21 mouse cellular contexts compared by ENCODE assay signal in genomic region chr19:58817398-58817797, GRCm38 (mm10). TPM values are rescaled to one million over a fixed set of nuclear protein-coding genes. Genes with fewer than 3 reads are reported as not detected.
DNase-seq lines count a peak whose midpoint lies in the region; ATAC-seq and TF ChIP-seq lines count a peak whose summit lies in the region.
"Had no signal": no experiment of that assay in that cellular context is flagged by ENCODE, and none has a peak within 500 bp of the region (broad histone marks: within the 10 kb centered on the region; RNA-seq: fewer than 3 reads in every experiment).

No protein-coding gene starts in this region.

- no peaks in the 10 kb centered on the region for H3K27me3 ChIP-seq in heart, embryonic 10.5 days (ENCODE audit: insufficient read depth, poor library complexity, severe bottlenecking)
- H3K27me3 ChIP-seq in kidney, embryonic 15.5 days: no peaks in the 10 kb centered on the region
- H3K27me3 ChIP-seq in kidney, embryonic 14.5 days (ENCODE audit: control insufficient read depth, insufficient read depth, low read length): no peaks in the 10 kb centered on the region
- H3K27me3 ChIP-seq: forebrain, embryonic 13.5 days; hindbrain, embryonic 15.5 days had no signal

- peak overlapping the region; percentile 13; the same call in 1 of the 2 replicates for H3K27ac ChIP-seq in heart, embryonic 10.5 days
- 0 out of 2 replicates have a peak overlapping the region, but pooled peaks have one; percentile 48 for H3K27ac ChIP-seq in kidney, embryonic 15.5 days
- no peak overlapping the region for H3K27ac ChIP-seq in kidney, embryonic 14.5 days (ENCODE audit: low read depth, low read length)
- H3K27ac ChIP-seq in left cerebral cortex, adult 2 months: peak overlapping the region; percentile 78
- H3K27ac ChIP-seq: embryonic facial prominence, embryonic 10.5 days; forebrain, embryonic 13.5 days; hindbrain, embryonic 15.5 days had no signal

- no peak for TF ChIP-seq CTCF in left cerebral cortex, adult 2 months (IDR thresholded peaks at IDR 0.05)

- no peaks in the 10 kb centered on the region for H3K9me3 ChIP-seq in heart, embryonic 10.5 days
- H3K9me3 ChIP-seq in kidney, embryonic 15.5 days (replicated peaks): no peaks in the 10 kb centered on the region
- H3K9me3 ChIP-seq in kidney, embryonic 14.5 days (ENCODE audit: control insufficient read depth, low read length): no peaks in the 10 kb centered on the region
- H3K9me3 ChIP-seq: embryonic facial prominence, embryonic 10.5 days; forebrain, embryonic 13.5 days; hindbrain, embryonic 15.5 days had no signal

- no peak for DNase-seq in heart, embryonic 10.5 days (ENCODE audit: low spot score)
- DNase-seq in heart, adult 9 months (ENCODE audit: low spot score in 2 of 2): no peak
- no peak for DNase-seq in left cerebral cortex, adult 2 months (ENCODE audit: extremely low spot score in 1 of 2, low spot score in 2 of 2)
- no peak for DNase-seq in left cerebral cortex, postnatal 4 days
- DNase-seq: adrenal gland, adult 2 months; adrenal gland, postnatal 25 days; cerebellum, adult 2 months; cerebellum, postnatal 10 days; forebrain, postnatal 0 days; gastrocnemius, postnatal 36 days had no signal

- no peak overlapping the region for H3K9ac ChIP-seq in kidney, embryonic 15.5 days
- H3K9ac ChIP-seq in kidney, embryonic 14.5 days (ENCODE audit: low read depth, low read length): no peak overlapping the region
- H3K9ac ChIP-seq: forebrain, embryonic 13.5 days; forebrain, postnatal 0 days; hindbrain, embryonic 15.5 days had no signal

- no peak overlapping the region for H3K4me3 ChIP-seq in heart, embryonic 10.5 days
- H3K4me3 ChIP-seq in kidney, embryonic 15.5 days (replicated peaks): no peak overlapping the region
- H3K4me3 ChIP-seq in kidney, embryonic 14.5 days (ENCODE audit: low read length): no peak overlapping the region
- no peak overlapping the region for H3K4me3 ChIP-seq in left cerebral cortex, adult 2 months
- H3K4me3 ChIP-seq: embryonic facial prominence, embryonic 10.5 days; forebrain, embryonic 13.5 days; hindbrain, embryonic 15.5 days had no signal

- no peak overlapping the region for H3K4me2 ChIP-seq in kidney, embryonic 15.5 days
- H3K4me2 ChIP-seq in kidney, embryonic 14.5 days (replicated peaks; ENCODE audit: low read depth, low read length): no peak overlapping the region
- H3K4me2 ChIP-seq: forebrain, embryonic 13.5 days; hindbrain, embryonic 15.5 days had no signal

- intact Hi-C loops in left cerebral cortex, adult 2 months (cut with DNase I): loop anchor here (5.0 kb wide), 1 partner anchor 40 kb away; no protein-coding TSS in a partner anchor
- intact Hi-C loops in left cerebral cortex, postnatal 4 days (cut with DNase I): no loop called here

- WGBS in heart, embryonic 10.5 days: 80% methylated on average over 11 of the region's 11 CpGs
- WGBS in kidney, embryonic 15.5 days: 82% methylated on average over 11 of the region's 11 CpGs
- 86% methylated on average over 11 of the region's 11 CpGs for WGBS in kidney, embryonic 14.5 days

- H3K4me1 ChIP-seq in heart, embryonic 10.5 days: peaks cover 24% of the 10 kb centered on the region
- H3K4me1 ChIP-seq in kidney, embryonic 15.5 days: peaks cover 32% of the 10 kb centered on the region
- H3K4me1 ChIP-seq in kidney, embryonic 14.5 days (ENCODE audit: control insufficient read depth, insufficient read depth, low read length): peaks cover 8% of the 10 kb centered on the region; the same call in 1 of the 2 replicates
- H3K4me1 ChIP-seq: forebrain, embryonic 13.5 days had no signal

- no peak for ATAC-seq in kidney, embryonic 15.5 days (replicated peaks; ENCODE audit: low FRiP score)
- ATAC-seq in kidney, embryonic 14.5 days (ENCODE audit: low FRiP score, low TSS enrichment): no peak
- ATAC-seq: forebrain, embryonic 13.5 days; forebrain, postnatal 0 days had no signal

- peaks cover 7% of the 10 kb centered on the region; the same call in 1 of the 2 replicates for H3K36me3 ChIP-seq in heart, embryonic 10.5 days
- H3K36me3 ChIP-seq in kidney, embryonic 15.5 days: no peaks in the 10 kb centered on the region
- no peaks in the 10 kb centered on the region for H3K36me3 ChIP-seq in kidney, embryonic 14.5 days (ENCODE audit: control insufficient read depth, insufficient read depth, low read length)
- H3K36me3 ChIP-seq: embryonic facial prominence, embryonic 10.5 days had no signal

RNA-seq across cellular contexts. Expression of gene 1700019N19Rik, which starts 23.1 kb away (rescaled TPM):
- polyA plus RNA-seq in heart, embryonic 10.5 days (2016; fragmentation: Nextera tagmentation; extraction: Ambion mirVana): not detected in 2 replicates
- polyA plus RNA-seq in kidney, embryonic 15.5 days (2015; fragmentation: Nextera tagmentation; extraction: Ambion mirVana): not detected in 2 replicates
- not detected in 2 replicates for polyA plus RNA-seq in kidney, embryonic 14.5 days (2014; fragmentation: Nextera tagmentation; extraction: Ambion mirVana)
- not detected for total RNA-seq in left cerebral cortex, adult 2 months (2021)
- not detected for total RNA-seq in left cerebral cortex, postnatal 4 days (2021)
- total RNA-seq: adrenal gland, postnatal 25 days; forebrain, postnatal 0 days; gastrocnemius, adult 8-10 months; gastrocnemius, postnatal 36 days; heart, adult 18-20 months; heart, postnatal 36 days had no signal
- polyA plus RNA-seq: adrenal gland, adult 2 months; cerebellum, adult 2 months; embryonic facial prominence, embryonic 14.5 days; forebrain, embryonic 13.5 days; forebrain, postnatal 0 days; heart, embryonic 14.5 days; hindbrain, embryonic 11.5 days; hindbrain, embryonic 15.5 days had no signal

RNA-seq across cellular contexts. Expression of gene Pnliprp2, which starts 57.9 kb away (rescaled TPM):
- 0.11 and 1.4 TPM in 2 replicates for polyA plus RNA-seq in heart, embryonic 10.5 days (2016; fragmentation: Nextera tagmentation; extraction: Ambion mirVana)
- 0.31 and 0.44 TPM in 2 replicates for polyA plus RNA-seq in kidney, embryonic 15.5 days (2015; fragmentation: Nextera tagmentation; extraction: Ambion mirVana)
- 0.18 and 0.36 TPM in 2 replicates for polyA plus RNA-seq in kidney, embryonic 14.5 days (2014; fragmentation: Nextera tagmentation; extraction: Ambion mirVana)
- not detected for total RNA-seq in left cerebral cortex, adult 2 months (2021)
- under 1 TPM in 1 of 2 experiments, not detected in 1; 0.22 TPM for total RNA-seq in left cerebral cortex, postnatal 4 days (2021)
- total RNA-seq: adrenal gland, adult 2 months; adrenal gland, postnatal 25 days; forebrain, postnatal 0 days; gastrocnemius, adult 8-10 months; gastrocnemius, postnatal 36 days; heart, adult 18-20 months; heart, postnatal 36 days had no signal
- polyA plus RNA-seq: adrenal gland, adult 2 months; cerebellum, adult 2 months; embryonic facial prominence, embryonic 10.5 days; embryonic facial prominence, embryonic 14.5 days; forebrain, postnatal 0 days; heart, embryonic 14.5 days; hindbrain, embryonic 15.5 days had no signal
